Mouse (Mus musculus) midbrain, embryonic 12.5 days (tissue): ENCODE data around the gene Htra1. TPM values are rescaled to one million over a fixed set of nuclear protein-coding genes. Genes with fewer than 3 reads are reported as not detected.

Experiments used
- ATAC-seq: fragments of 200-750 bp; cut with Nextera tagmentation; 2 replicates; pipeline ENCODE4 v1.8.0; 2017; ENCODE audit warnings: low read depth, moderate TSS enrichment, moderate library complexity; ENCODE audit not compliant: low FRiP score
- H3K27ac ChIP-seq: fragments of 300-500 bp; sonication (generic); replicated peaks from 2 replicates; pipeline ENCODE4 v1.5.1; 2016; ENCODE audit warnings: mild to moderate bottlenecking
- H3K27me3 ChIP-seq: fragments of 300-500 bp; sonication (generic); 2 replicates; pipeline ENCODE4 v1.6.1; 2016; ENCODE audit warnings: mild to moderate bottlenecking
- H3K36me3 ChIP-seq: fragments of 300-500 bp; sonication (generic); 2 replicates; pipeline ENCODE4 v1.6.1; 2016
- H3K4me1 ChIP-seq: fragments of 300-500 bp; sonication (generic); 2 replicates; pipeline ENCODE4 v1.6.1; 2016
- H3K4me2 ChIP-seq: fragments of 300-500 bp; sonication (generic); replicated peaks from 2 replicates; pipeline ENCODE4 v1.6.1; 2016; ENCODE audit warnings: mild to moderate bottlenecking, moderate library complexity
- H3K4me3 ChIP-seq: fragments of 300-500 bp; sonication (generic); 2 replicates; pipeline ENCODE4 v1.5.1; 2016; ENCODE audit warnings: mild to moderate bottlenecking
- H3K9ac ChIP-seq: fragments of 300-500 bp; sonication (generic); replicated peaks from 2 replicates; pipeline ENCODE4 v1.6.1; 2016; ENCODE audit warnings: mild to moderate bottlenecking, moderate library complexity
- H3K9me3 ChIP-seq: fragments of 300-500 bp; sonication (generic); 2 replicates; pipeline ENCODE4 v1.6.1; 2016; ENCODE audit warnings: mild to moderate bottlenecking
- WGBS: fragments of 180-500 bp; shearing (Covaris S2); methylation state at CpG from one replicate; pipeline ENCODE4 v1.1.7; 2016; 5-methylcytosine and 5-hydroxymethylcytosine counted together
- polyA plus RNA-seq: library from polyadenylated mRNA; unstranded; fragments of >200 nt; fragmentation: Nextera tagmentation; extraction: Ambion mirVana; gene quantifications from 2 replicates; pipeline ENCODE4 v1.2.1, GENCODE M21; 2016

Htra1 gene
- polyA plus RNA-seq, 1 experiment from 2014 or later, result 9.2 TPM

- Histone ChIP-seq H3K27me3 (no peaks in the 10 kb centered on the region), H3K9me3 (no peaks in the 10 kb centered on the region), H3K9ac (no peak overlapping the region), H3K36me3 (no peaks in the 10 kb centered on the region), H3K4me3 (no peak overlapping the region), H3K4me2 (no peak overlapping the region), H3K27ac (no peak overlapping the region), H3K4me1 (no peaks in the 10 kb centered on the region)
- 85% methylated on average over 5 of the region's 5 CpGs for WGBS
- no peak for ATAC-seq
These were observed 52.2 kb downstream of the Htra1 start for GRCm38 (mm10) chr7:130988146-130988545.

DNA sequence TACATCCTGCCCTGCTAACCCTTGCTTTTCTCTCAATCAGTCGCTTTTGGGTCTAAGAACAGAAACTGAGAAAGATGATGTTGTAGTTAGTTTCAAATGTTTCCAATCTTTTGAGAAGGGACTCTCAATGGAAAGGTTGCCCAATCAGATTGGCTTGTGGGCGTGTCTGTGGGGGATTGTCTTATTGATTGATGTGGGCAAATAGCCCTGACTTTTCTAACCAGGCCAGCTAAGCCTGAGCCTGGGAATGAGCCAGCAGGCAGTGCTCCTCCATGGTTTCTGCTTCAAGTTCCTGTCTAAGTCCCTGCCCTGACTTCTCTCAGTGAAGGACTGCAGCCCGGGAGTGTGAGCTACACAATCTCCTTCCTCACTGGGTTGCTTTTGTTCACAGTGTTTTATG lies 53.5 kb downstream of the Htra1 start:
- Histone ChIP-seq H3K4me1 (no peaks in the 10 kb centered on the region), H3K9me3 (no peaks in the 10 kb centered on the region), H3K36me3 (no peaks in the 10 kb centered on the region), H3K27me3 (no peaks in the 10 kb centered on the region), H3K4me2 (no peak overlapping the region), H3K27ac (no peak overlapping the region), H3K4me3 (no peak overlapping the region), H3K9ac (no peak overlapping the region)
- ATAC-seq, result no peak
- 45% methylated on average over 3 of the region's 3 CpGs for WGBS

DNA sequence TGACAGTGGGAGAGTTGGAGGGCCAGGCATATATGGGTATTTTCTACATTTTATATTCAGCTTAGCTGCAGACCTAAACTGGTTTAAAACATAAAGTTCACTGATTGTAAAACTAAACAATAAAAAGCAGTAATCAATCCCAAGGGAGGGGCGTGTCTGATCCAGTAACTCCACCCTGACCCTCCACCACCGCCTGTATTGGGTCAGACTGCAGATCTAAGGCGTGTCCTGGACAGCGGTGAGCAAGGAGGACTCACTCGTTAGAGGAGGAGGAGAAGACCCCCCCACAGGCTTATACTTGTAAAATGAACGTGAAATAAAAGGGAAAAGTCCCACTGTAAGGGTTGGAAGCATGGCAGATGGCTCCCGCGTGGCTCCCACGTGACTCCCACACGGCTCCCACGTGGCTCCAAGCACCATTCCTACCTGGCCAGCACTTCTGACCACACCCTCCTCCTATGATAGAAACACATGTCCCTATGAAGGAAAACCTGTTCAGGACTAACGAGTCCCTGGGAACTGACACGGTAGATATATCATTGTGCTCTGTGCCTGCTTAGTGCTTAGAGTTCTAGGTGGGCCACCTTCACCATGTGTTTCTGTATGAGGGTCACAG lies 55.4 kb downstream of the Htra1 start:
- Histone ChIP-seq H3K4me1 (no peaks in the 10 kb centered on the region), H3K27me3 (no peaks in the 10 kb centered on the region), H3K4me3 (no peak overlapping the region), H3K36me3 (no peaks in the 10 kb centered on the region), H3K27ac (no peak overlapping the region), H3K4me2 (no peak overlapping the region), H3K9me3 (0 out of 2 replicates have a peak, but pooled peaks cover 3% of the 10 kb centered on the region), H3K9ac (no peak overlapping the region)
- 83% methylated on average over 13 of the region's 13 CpGs for WGBS
- ATAC-seq, result no peak

DNA sequence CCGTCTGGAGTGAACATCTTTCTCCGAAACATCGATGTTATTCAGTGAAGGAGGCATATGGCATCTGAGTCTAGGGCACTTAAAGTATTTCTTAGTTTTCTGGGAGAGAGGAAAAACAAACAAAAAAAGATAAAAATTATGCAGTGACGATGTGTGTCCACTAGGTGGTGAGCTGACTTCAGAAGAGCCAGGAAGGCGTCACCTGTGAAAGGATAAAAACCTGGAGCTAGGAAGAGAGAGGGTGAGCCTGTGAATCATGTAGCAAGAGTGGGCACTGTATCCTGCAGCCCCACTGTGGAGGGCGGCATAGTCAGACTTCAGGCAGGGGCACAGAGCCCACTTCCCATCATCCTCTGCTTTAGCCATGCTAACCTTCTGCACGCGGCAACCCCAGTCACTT lies 58.0 kb downstream of the Htra1 start:
- H3K4me1 ChIP-seq, result no peaks in the 10 kb centered on the region

GRCm38 (mm10) chr7:131001976-131002726 lies 66.2 kb downstream of the Htra1 start:
- Histone ChIP-seq H3K27me3 (no peaks in the 10 kb centered on the region), H3K9ac (no peak overlapping the region), H3K36me3 (no peaks in the 10 kb centered on the region), H3K4me3 (no peak overlapping the region), H3K4me1 (no peaks in the 10 kb centered on the region), H3K27ac (no peak overlapping the region), H3K4me2 (no peak overlapping the region), H3K9me3 (peaks cover 6% of the 10 kb centered on the region; the same call in 1 of the 2 replicates)
- 90% methylated on average over 12 of the region's 12 CpGs for WGBS
- no peak for ATAC-seq

More for the DNA sequence above, 58.0 kb downstream of the Htra1 start:
- H3K9me3 ChIP-seq, result 0 out of 2 replicates have a peak, but pooled peaks cover 3% of the 10 kb centered on the region
- H3K36me3 ChIP-seq, result no peaks in the 10 kb centered on the region
- H3K9ac ChIP-seq, result no peak overlapping the region
- no peaks in the 10 kb centered on the region for H3K27me3 ChIP-seq
- H3K27ac ChIP-seq, result no peak overlapping the region
- ATAC-seq, result no peak
- H3K4me2 ChIP-seq, result no peak overlapping the region
- 54% methylated on average over 8 of the region's 8 CpGs for WGBS
- no peak overlapping the region for H3K4me3 ChIP-seq

DNA sequence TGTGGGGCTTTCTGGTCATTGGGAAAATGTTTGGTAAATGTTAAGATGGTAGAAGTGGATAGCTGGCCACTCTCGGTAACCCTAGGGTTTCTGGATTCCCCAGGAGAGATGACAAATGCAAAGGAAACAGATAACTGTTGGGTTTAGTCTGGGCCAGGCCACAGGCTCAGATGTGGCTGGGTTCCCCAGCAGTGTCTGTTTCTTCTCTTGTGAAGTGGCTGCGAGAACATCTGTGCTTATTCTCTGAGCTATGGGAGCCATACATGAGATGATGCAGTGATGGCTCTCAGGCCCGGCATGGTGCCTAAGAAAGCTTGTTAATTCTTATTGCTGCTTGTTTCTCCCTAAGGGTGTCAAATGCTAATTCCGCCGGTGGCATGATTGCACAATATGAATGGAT lies 68.2 kb downstream of the Htra1 start:
- Histone ChIP-seq H3K4me2 (no peak overlapping the region), H3K4me1 (no peaks in the 10 kb centered on the region), H3K4me3 (no peak overlapping the region), H3K27me3 (no peaks in the 10 kb centered on the region), H3K36me3 (no peaks in the 10 kb centered on the region), H3K27ac (no peak overlapping the region), H3K9me3 (peaks cover 7% of the 10 kb centered on the region; the same call in 1 of the 2 replicates), H3K9ac (no peak overlapping the region)
- 90% methylated on average over 5 of the region's 5 CpGs for whole genome bisulfite sequencing
- no peak for ATAC-seq

GRCm38 (mm10) chr7:131007221-131007620 lies 71.3 kb downstream of the Htra1 start:
- Histone ChIP-seq H3K27ac (no peak overlapping the region), H3K4me3 (no peak overlapping the region), H3K4me2 (no peak overlapping the region), H3K36me3 (no peaks in the 10 kb centered on the region), H3K9me3 (peaks cover 7% of the 10 kb centered on the region; the same call in 1 of the 2 replicates), H3K4me1 (no peaks in the 10 kb centered on the region), H3K27me3 (no peaks in the 10 kb centered on the region), H3K9ac (no peak overlapping the region)
- WGBS, result 78% methylated on average over 2 of the region's 2 CpGs
- ATAC-seq, result no peak

DNA sequence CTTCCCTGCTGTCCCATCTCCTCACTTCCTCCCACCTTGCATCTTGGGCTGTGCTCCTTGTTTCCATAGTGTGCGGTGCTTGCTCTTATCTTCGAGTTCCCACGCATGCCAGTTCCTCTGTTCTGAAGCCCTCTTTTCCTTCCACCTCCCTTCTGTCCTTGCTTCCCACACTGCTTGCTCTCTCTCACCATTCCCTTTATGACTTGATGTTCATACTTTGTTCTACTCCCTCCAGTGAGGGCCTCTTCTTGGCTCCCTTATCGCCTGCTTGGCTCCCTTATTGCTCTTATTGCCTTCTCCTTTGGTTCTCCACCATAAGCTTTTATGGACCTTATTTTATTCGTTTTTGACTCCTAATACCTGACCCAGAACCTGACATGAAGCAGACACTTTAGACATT lies 73.3 kb downstream of the Htra1 start:
- no peak overlapping the region for H3K4me2 ChIP-seq
- H3K27me3 ChIP-seq, result no peaks in the 10 kb centered on the region
- H3K27ac ChIP-seq, result no peak overlapping the region
- no peak overlapping the region for H3K9ac ChIP-seq
- WGBS, result 86% methylated on average over 5 of the region's 5 CpGs
- no peaks in the 10 kb centered on the region for H3K36me3 ChIP-seq
- H3K4me3 ChIP-seq, result no peak overlapping the region
- H3K4me1 ChIP-seq, result no peaks in the 10 kb centered on the region
- no peak for ATAC-seq
- peaks cover 7% of the 10 kb centered on the region; the same call in 1 of the 2 replicates for H3K9me3 ChIP-seq

GRCm38 (mm10) chr7:131011901-131012300 lies 76.0 kb downstream of the Htra1 start:
- Histone ChIP-seq H3K27ac (no peak overlapping the region), H3K4me3 (no peak overlapping the region), H3K4me1 (no peaks in the 10 kb centered on the region), H3K36me3 (no peaks in the 10 kb centered on the region), H3K4me2 (no peak overlapping the region), H3K9me3 (peaks cover 6% of the 10 kb centered on the region), H3K9ac (no peak overlapping the region), H3K27me3 (no peaks in the 10 kb centered on the region)
- 81% methylated on average over 1 of the region's 1 CpGs for WGBS
- no peak for ATAC-seq

GRCm38 (mm10) chr7:131019181-131019580 lies 83.3 kb downstream of the Htra1 start:
- no peak overlapping the region for H3K27ac ChIP-seq
- H3K9ac ChIP-seq, result no peak overlapping the region
- H3K4me3 ChIP-seq, result no peak overlapping the region
- H3K9me3 ChIP-seq, result peaks cover 5% of the 10 kb centered on the region
- H3K4me1 ChIP-seq, result no peaks in the 10 kb centered on the region
- no peaks in the 10 kb centered on the region for H3K27me3 ChIP-seq
- 91% methylated on average over 2 of the region's 2 CpGs for WGBS
- H3K36me3 ChIP-seq, result no peaks in the 10 kb centered on the region
- no peak overlapping the region for H3K4me2 ChIP-seq
- ATAC-seq, result no peak

GRCm38 (mm10) chr7:131024807-131025206 lies 88.9 kb downstream of the Htra1 start:
- no peak overlapping the region for H3K27ac ChIP-seq
- no peak overlapping the region for H3K4me2 ChIP-seq
- H3K9me3 ChIP-seq, result no peaks in the 10 kb centered on the region
- H3K27me3 ChIP-seq, result no peaks in the 10 kb centered on the region
- H3K4me3 ChIP-seq, result no peak overlapping the region
- H3K9ac ChIP-seq, result no peak overlapping the region
- ATAC-seq, result no peak
- 90% methylated on average over 1 of the region's 1 CpGs for WGBS
- peaks cover 5% of the 10 kb centered on the region; the same call in 1 of the 2 replicates for H3K4me1 ChIP-seq
- no peaks in the 10 kb centered on the region for H3K36me3 ChIP-seq

GRCm38 (mm10) chr7:131027557-131027956 lies 91.6 kb downstream of the Htra1 start:
- WGBS, result 90% methylated on average over 1 of the region's 1 CpGs
- H3K9ac ChIP-seq, result no peak overlapping the region
- H3K4me2 ChIP-seq, result no peak overlapping the region
- no peak for ATAC-seq
- no peaks in the 10 kb centered on the region for H3K9me3 ChIP-seq
- H3K4me1 ChIP-seq, result peaks cover 5% of the 10 kb centered on the region; the same call in 1 of the 2 replicates
- no peaks in the 10 kb centered on the region for H3K27me3 ChIP-seq
- H3K4me3 ChIP-seq, result no peak overlapping the region
- H3K36me3 ChIP-seq, result no peaks in the 10 kb centered on the region
- no peak overlapping the region for H3K27ac ChIP-seq
